Mouse (Mus musculus) CD8-positive naive resting alpha-beta T cell, adult 2 months (primary cell): ENCODE measurements at regions not wholly inside any gene's neighbourhood (a gene's known extent, or its start where the extent isn't known, plus 50 kb on each side); places are given as distances from the start of the nearest gene placed in this dataset.

Experiments used
- DNase-seq, 2 experiments: peaks; one replicate each; pipeline ENCODE4 v3.0.0; 2022; ENCODE audit warnings: low read depth in 2 of 2, low spot score in 2 of 2

DNA sequence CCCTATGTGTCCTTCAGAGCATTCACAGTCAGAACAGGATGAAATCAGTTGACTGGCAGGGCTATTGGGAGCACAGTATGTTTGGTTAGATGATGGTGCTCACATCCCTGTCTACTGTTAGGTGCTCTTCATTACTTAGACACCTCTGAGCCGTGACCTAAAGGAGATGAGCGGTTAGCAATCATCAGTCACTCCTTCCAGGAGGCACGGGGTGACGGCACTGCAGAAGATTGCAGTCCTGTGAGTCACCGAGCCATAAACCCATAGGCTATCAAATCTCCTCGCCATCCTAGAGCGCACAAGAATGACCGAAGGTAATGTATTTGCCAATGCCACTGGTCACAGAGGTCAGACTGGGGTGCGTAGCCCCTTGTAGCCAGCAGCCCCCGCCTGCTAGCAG is 176.8 kb upstream of the Arl4c start:
- DNase-seq = no peak

DNA sequence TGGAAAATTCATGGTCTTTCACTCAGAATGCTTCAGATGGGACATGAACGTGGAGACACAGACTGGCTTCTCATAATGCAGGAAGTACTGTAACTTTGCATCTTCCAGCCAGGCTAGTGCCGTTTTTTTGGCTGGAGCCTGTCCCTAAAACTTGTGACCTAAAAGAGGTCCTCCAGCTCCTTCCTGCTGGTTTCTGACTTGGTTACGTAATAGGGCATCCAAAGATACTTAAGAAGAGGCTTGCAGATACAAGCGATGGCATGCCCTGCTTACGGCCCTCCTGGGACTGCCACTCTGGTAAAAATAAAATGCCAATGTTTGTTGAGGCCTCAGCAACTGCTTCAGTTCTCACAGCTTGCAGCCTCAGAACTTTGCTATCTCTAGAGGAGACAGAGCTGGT is 177.3 kb upstream of the Arl4c start:
- DNase-seq = no peak

DNA sequence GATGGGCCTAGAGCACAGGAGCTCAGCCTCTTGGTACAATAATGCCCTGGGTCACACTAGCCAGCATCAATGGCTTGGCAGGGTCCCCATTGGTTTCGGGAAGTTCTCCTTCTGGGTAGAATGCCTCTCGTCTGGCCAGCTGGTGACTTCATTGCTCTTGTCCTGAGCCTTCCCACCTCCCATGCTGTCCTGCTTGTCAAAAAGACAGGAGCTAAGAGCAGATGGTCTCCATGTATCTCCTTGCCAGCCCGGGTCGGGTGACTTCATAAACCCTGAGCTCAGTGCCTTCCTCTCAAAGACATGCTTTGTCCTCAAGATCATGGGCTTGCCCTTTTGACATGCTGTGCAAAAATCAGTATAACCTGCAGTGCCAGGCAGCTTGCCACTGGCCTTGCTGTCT is 179.2 kb upstream of the Sh3bp4 start:
- no peak for DNase-seq

DNA sequence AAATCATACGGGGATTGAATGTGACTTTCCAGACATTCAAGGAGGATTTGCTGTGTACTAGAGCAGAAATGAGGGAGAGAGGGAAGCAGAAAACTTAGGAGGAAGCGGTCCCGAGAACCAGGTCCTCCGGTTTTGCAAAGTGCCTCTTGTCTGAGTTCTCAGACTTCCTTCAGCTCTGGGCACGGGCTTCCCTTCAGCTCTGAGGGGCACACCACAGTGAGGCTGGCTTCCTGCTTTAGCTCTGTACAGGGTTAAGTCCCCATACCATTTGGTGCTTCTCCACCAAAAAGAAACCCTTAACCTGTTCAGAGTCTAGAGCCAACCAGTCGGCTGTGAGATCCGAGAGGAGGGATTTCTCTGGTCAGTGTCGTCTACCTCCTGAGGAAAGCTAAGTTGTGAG is 167.8 kb upstream of the Sh3bp4 start:
- DNase-seq = no peak

DNA sequence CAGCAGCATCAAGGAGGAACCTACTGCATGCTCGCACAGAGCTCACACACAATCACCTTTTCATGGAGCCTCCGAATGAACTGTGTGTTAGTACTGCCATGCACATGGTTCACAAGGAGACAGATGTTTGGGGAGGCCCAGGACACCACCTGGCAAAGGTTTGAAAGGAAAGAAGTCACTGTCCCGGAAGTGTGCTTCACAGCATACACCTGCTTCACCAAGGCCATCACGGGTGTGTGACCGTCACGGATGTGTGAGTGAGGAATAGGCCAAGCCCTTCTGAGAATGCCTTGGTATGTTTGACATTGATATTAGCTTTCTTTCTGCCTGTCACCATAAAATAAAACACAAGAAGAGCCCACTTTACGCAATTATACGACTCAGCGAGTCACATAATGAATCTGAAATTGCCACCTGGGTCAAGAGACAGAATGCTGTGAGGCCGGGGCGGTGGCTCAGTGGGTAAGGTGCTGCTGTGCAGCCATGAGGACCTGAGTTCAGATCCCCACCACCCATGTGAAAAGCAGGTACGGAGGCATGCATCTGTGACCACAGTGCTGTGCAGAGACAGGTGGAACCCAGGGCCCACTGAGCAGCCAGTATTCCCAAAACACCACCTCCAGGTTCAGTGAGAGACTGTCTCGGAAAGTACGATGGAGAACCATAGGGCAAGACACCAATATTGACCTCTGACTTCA is 162.3 kb upstream of the Sh3bp4 start:
- DNase-seq = no peak

DNA sequence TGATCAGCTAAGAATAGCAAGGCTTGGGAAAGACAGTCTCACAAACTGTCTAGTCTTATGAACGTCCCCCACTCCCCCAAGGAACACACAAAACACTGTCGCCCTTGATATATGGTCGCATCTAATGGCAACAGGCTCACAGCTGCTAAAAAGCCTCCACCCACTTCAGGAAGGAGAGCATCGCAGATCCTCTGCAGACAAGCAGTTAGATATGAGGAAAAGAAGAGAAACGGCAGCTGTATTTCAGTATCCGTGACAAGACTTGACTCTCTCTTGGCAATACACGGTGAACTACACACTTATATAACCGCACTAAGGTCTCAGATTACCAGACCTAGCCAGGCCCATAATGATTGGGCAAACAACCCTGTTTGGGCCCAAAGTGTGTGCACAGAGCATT is 161.5 kb upstream of the Sh3bp4 start:
- DNase-seq = no peak

DNA sequence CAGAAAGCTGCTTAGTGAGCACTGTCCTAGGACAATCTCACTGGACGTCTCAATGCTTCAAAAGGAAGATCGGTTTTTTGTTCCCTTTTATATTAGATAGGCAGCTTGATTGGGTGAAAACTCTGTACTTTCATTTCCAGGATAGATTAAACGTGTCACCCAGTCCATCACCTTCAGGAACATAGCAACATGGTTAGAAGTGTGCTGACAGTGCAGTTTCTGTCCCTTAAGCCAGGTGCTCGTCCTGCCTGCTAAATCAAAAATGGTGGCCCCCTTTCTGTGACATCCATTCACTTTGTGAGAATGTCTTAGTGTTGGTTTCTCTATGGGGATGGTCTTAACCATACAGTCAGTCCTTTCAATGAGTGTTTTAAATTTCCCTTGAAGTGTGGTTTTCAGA is 160.9 kb upstream of the Sh3bp4 start:
- no peak for DNase-seq

DNA sequence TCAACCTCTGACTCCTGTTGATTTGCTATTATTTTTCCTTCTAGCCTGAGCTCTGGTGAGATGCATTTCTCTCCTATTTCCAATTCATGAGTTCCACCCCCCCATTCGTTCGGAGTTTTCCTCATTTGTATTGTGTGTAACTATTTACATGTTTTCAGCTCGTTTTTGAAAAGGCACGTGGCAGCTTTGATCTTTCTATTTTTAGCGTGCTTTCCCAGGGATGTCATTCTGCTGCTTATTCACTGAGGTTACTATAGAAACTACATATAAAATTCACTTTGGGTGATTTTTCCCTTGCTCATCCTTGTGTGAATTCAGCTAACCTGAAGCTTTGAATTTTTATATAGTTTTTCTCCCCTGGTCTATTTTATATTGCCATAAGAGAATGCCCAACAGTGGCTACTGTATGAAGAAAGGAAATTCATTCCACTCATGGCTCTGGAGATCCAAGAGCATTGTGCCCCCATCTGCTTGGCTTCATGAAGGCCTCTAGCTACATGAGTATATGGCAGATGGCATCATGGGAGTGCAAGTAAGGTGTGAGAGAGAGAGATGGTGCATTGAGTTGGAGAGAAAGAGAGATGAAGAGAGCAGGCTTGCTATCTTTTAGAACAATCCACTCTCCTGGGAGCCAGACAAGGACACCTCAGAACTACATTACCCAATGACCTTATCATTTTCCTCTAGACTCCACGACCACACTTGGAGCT is 160.2 kb upstream of the Sh3bp4 start:
- no peak for DNase-seq

DNA sequence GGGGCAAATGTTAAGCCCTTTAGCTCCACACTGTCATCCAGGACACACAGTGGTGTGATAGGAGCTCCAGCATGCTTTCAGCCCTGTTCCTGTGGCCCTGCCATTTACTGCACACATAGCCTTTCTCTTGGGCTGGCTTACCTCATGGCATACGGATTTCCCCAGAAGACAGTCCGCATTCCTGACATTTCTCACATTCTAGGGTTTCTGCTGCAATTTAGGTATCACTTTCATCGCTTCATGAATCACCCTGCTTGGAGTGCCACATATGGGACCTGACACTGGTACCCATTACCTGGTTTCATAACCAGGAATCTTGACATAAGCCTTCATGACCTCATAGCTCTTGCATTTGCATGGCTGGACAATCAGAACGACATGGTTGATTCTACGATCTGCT is 158.5 kb upstream of the Sh3bp4 start:
- DNase-seq = no peak

DNA sequence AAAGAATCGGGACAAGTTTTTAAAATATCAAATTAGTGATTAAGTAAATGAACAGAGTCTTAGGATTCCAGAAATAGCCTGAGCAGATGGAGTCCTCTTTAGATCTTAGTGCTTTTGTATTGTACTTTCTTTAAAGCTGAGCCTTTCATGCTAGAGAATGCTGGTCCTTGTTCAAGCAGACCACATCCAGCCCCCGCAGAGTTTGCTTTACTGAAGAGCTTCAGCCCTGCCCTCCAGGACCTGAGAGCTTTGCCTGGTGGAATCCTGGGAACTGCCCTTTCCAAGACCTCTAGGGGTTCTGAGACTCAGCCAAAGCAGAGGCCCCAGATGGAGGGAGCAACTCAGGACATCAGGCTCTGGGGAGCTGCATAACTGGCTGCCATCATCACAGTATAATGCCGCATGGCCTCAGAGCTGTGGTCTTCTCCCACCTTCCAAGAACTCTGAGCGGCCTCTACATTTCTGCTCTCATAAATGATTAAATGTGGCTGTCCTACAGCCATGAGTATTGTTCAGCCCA is 153.6 kb upstream of the Sh3bp4 start:
- no peak for DNase-seq

DNA sequence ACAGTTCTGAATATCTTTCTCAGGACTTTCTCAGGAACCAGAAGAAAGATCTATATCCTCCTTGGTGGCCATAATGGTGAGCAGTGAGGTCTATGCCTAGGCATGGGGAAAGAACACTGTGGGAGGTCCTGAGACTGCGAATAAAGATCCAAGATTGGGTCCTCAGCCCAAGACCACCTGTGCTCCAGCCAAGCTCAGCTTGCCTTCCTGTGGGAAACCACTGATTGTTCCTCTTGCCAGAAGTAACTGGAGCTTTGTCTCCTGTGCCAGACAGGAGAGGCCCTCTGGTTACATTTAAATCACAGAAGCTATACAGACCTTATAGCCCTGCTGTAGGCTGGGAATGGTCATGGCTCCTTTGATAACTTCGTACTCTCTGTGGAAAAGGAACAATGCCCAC is 148.8 kb upstream of the Sh3bp4 start:
- DNase-seq = no peak

DNA sequence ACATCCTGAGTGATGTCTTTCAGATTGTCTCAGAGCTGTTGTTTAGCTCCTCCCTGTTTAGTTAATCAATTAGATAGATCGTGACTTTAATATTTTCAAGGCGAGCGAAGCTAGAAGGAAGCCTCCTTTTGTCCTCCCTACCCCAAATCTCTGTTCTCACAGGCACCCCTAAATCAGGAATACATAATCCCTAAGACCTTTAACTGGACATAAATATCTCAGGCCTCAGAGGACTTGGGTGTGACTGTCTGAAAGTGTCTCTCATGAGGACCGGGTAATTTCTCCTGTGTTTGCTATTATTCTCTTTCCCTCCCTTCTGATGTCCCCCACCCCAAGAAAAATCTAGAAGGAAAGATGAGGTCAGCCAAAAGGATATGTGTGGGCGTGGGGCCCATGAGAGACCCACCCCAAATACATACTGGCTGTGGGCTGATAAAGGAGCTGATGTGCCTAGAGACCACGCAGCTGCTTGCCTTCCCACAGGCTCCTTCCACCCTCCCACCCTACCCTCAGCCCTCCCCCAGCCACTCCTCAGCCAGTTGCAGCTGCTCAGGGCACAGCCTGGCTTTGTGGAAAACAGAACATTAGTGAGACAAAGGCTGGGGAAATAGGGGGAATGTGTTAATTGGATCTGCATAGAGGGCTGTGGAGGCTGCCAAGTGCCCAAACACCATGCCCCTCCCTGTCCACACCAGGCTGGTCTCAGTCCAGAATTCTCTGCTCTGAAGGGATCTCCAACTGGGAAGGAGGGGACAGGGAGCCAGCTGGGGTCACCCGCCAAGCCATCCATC is 146.2 kb upstream of the Sh3bp4 start:
- DNase-seq = no peak

DNA sequence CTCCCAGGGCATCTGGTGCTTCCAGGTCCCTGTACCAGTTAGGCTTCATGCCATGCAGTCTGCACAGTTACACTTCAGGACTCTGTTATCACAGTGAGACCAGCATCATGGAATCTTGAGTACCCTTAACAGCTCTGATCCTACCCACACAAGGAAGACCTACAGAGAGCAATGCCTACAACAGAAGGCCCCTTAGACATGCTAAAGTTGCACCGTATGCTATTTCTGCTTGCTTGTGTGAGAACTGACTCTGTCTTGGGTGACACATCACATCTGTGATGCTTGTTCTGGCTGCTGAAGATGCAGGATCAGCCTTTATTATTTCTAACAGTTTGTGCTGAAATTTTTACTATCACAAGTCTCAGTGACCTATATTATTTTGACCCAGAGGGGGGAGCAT is 135.0 kb upstream of the Sh3bp4 start:
- DNase-seq = no peak

DNA sequence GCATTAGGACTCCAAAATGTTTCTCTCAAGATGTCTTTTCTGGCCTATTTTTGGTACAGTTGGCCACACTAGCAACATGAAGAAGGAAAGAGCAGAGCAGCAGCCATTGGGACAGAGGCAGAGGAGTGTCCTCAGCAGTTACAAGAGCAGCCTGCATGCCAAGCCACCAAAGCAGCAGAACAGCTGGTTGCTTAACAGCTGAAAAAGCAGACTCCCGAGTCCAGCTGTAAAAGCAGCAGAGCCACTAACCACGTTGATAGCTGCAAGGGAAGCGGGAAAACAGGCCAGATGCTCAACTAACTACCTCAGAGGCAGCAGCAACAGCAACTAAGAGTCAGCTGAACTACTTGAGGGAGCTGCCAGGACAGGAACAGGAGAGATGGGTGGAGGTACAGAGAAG is 134.4 kb upstream of the Sh3bp4 start:
- no peak for DNase-seq

DNA sequence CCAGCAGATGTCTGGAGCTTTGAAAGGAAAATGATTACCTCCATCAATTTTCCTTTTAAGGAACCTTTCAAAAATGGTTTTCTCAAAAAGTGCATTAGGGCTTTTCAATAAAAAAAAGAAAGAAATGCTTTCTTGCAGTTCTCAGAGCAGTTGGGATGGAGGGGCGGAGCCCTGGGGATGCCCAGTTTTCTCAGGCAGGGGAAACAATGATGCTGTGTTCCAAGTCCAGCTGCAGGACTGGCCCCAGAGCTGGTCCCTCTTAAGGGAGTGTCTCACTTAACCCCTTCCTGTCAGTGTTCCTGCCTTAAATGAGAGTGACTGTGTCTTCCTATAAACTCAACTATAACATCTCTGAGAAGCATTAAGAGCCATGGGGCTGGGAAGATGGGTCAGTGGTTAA is 132.9 kb upstream of the Sh3bp4 start:
- no peak for DNase-seq

DNA sequence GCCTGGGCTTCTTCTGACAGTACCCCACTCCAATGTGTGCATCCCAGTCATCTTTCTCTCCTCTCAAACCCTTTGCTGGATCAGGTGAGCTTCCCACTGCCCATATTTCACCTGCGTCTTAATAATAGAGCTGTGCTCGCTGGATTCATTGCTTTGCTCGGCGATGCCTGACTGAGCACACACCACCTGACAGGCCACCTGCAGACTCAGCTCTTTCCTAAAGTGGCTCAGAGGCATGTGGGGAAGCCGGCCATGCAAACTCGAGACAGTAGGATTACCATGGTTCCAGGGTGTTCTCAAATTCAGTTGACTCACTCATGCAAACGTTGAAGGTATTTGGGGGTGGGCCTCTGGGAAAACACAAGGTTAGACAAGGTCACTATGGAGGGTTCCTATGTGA is 131.8 kb upstream of the Sh3bp4 start:
- no peak for DNase-seq

DNA sequence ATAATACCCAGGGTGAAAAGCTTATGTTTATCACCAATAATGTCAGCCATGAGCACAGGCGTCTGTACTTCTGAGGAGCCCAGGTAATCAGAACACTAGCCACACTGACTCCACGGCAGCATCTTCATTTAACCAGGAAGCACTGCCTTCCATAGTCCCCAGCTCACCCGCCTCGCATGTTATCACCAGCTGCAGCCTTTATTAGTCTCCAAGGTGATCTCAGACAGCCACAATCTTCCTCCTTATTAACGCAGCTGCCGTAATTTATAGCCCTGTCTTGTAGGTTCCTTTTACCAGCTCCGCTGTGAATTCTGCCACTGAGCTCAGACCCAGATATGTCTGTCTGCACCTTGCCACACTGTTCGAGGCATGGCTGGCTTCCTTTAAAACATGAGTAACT is 127.2 kb upstream of the Sh3bp4 start:
- no peak for DNase-seq

DNA sequence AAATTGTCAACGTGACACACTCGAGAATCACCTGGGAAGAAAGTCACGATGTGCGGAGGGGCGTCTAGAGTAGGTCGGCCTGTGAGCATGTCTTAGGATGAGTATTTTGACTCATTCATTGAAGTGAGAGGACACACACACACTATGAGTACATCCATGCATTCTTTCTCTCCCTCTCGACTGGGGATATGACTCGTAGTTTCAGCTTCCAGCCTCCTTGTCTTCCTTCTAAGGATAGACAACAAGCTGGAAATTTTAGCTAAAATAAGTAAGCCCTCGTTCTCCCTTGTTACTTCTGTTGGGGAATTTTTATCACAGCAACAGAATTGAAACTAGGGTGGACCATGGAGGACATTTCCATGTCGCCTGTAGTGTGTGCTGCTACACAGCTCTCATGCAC is 124.3 kb upstream of the Sh3bp4 start:
- DNase-seq = no peak

DNA sequence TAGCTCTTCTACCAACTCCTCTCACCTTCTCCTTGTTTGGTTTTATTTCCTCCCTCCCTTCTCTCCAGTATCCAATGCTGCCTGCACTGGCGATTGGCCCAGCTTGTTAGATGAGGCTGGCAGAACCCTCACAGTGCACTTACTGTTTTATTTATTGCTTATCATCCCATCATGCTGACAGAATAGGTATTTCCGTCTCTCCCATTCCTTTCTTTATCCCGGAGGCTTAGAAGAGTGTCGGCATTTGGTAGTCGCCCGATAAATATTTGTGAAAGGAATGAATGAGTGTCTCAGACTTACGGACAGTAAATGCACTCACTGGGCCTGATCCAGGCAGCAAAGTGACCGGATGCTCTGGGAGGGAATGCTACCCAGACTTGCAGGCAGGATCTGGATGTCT is 123.8 kb upstream of the Sh3bp4 start:
- no peak for DNase-seq

DNA sequence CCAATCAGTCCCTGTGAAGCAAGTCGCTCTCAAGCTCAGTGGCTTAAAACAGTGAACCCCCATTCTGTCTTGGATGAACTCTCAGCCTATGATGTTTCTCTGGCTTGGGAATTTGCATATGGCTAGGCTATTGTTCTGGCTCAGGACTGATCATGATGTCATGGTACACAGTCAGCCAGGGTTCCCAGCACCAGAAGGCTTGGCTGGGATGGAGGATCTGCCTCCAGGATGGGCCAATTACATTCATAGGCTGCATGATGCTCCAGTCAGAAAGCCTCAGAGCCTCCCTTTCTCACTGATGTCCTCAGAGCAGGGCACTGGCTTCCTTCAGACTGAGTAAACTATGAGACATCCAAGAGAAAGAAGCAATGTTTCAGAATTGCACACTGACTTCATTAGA is 120.3 kb upstream of the Sh3bp4 start:
- DNase-seq = no peak

DNA sequence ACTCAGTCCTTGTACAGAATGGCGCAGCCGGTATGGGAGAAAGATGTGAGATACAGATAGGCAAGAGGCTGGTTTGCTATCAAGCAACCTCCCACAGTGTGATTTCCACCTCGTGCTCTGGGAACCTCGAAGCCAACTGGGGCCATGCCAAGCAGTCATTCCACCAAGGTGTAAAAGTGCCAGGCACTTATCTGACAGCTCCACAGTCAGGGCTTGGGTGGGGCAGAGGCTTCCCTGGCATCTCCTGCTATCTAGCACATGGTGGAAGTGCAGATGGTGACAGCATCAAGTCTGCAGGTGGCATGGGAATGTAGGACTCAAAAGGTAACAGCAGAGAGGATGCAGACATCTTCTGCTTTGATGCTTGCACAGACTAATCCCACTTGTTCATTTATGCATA is 116.7 kb upstream of the Sh3bp4 start:
- DNase-seq = no peak

DNA sequence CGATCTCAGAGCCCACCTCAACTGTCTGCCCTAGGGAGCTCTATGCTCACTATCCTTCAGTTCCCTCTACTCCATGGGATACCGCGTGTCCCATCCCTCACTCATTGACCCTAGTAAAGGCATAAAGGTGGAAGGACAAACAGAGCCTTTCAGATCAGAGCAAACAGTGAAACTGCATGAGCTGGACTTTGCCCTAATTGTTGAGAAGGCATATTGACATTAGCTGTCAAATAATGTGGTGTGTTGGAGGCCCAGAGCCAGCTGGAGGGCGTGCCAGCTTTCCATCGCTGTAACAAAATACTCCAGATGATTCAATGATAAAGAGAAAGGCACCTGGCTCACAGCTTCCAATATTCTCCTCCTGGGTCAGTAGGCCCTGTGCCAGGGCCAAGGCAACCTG is 115.4 kb upstream of the Sh3bp4 start:
- no peak for DNase-seq
